In the genomic region with DNA sequence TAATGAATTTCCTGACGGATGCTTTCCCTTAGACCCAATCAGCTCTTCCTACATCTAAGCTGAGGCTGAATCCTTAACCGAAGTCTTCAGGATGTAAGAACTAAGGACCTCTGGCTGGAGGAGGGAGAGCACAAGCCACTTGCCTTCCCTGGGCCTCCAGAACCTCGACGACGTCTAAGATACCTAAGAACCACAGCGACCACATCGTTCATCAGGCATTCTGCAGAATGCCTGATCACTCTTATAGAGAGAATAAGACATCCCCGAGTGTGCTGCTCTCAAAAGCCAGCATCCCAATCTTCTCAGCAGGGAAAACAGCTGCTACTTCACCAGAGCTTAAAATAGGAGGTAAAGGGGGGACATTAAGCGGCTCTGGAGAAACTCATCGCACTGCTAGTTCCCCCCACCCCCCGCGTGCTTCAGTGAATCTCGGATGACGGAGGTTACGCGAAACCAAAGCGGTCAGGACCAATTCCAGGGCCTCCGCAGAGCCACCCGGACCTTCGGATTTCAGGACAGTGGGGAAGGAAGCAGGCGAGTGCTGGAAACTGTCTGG, we compare ENCODE assay signal across 8 mouse cellular contexts. TPM values are rescaled to one million over a fixed set of nuclear protein-coding genes. Genes with fewer than 3 reads are reported as not detected.
DNase-seq lines count a peak whose midpoint lies in the region; ATAC-seq and TF ChIP-seq lines count a peak whose summit lies in the region.

No protein-coding gene starts in this region.

- H3K4me1 ChIP-seq in heart, embryonic 12.5 days (replicated peaks), result peaks cover 11% of the 10 kb centered on the region
- peaks cover 14% of the 10 kb centered on the region for H3K4me1 ChIP-seq in limb, embryonic 14.5 days (ENCODE audit: control insufficient read depth, insufficient read depth, low read length)
- H3K4me1 ChIP-seq in neural tube, embryonic 13.5 days (replicated peaks), result peaks cover 45% of the 10 kb centered on the region

- H3K27ac ChIP-seq in heart, embryonic 12.5 days (ENCODE audit: poor library complexity, severe bottlenecking), result peak overlapping the region; percentile 98
- H3K27ac ChIP-seq in limb, embryonic 14.5 days (replicated peaks; ENCODE audit: low read depth, low read length), result peak overlapping the region; percentile 94
- peak overlapping the region; percentile 93 for H3K27ac ChIP-seq in neural tube, embryonic 13.5 days (replicated peaks)

- TF ChIP-seq POLR2A in limb, embryonic 14.5 days (IDR thresholded peaks at IDR 0.05; ENCODE audit: borderline replicate concordance, extremely low read depth, insufficient read depth, insufficient read length), result no peak

- H3K4me3 ChIP-seq in heart, embryonic 12.5 days, result peak overlapping the region; percentile 96
- peak overlapping the region; percentile 84 for H3K4me3 ChIP-seq in limb, embryonic 14.5 days (replicated peaks; ENCODE audit: low read length)
- H3K4me3 ChIP-seq in neural tube, embryonic 13.5 days, result peak overlapping the region; percentile 88

- no peaks in the 10 kb centered on the region for H3K27me3 ChIP-seq in heart, embryonic 12.5 days (replicated peaks)
- H3K27me3 ChIP-seq in limb, embryonic 14.5 days (ENCODE audit: control insufficient read depth, insufficient read depth, low read length), result no peaks in the 10 kb centered on the region
- no peaks in the 10 kb centered on the region for H3K27me3 ChIP-seq in neural tube, embryonic 13.5 days

- ATAC-seq in heart, embryonic 12.5 days (ENCODE audit: insufficient number of reproducible peaks, low FRiP score), result no peak
- ATAC-seq in erythroid progenitor cell, adult 5-6 weeks (replicated peaks; ENCODE audit: low FRiP score, poor library complexity, severe bottlenecking), result peak; percentile 10
- no peak for ATAC-seq in limb, embryonic 14.5 days (ENCODE audit: low FRiP score, low read depth)
- ATAC-seq in neural tube, embryonic 13.5 days (ENCODE audit: low read depth), result 0 out of 2 replicates have a peak, but pooled peaks have one; percentile 1

- DNase-seq in heart, adult 11 months, result no peak
- DNase-seq in thymus, postnatal 4 days, result peak; percentile 15
- no peak for DNase-seq in thymus, postnatal 0 days (ENCODE audit: low spot score)
- peak; percentile 21 for DNase-seq in limb, embryonic 14.5 days (ENCODE audit: low spot score)
- DNase-seq in spleen, adult 18-20 months, result no peak

- peak overlapping the region; percentile 92 for H3K9ac ChIP-seq in heart, embryonic 12.5 days
- peak overlapping the region; percentile 92 for H3K9ac ChIP-seq in limb, embryonic 14.5 days (ENCODE audit: low read depth, low read length, severe bottlenecking)
- H3K9ac ChIP-seq in neural tube, embryonic 13.5 days, result peak overlapping the region; percentile 96

- H3K4me2 ChIP-seq in heart, embryonic 12.5 days, result peak overlapping the region; percentile 93
- H3K4me2 ChIP-seq in limb, embryonic 14.5 days (replicated peaks; ENCODE audit: low read depth, low read length, severe bottlenecking), result peak overlapping the region; percentile 74
- peak overlapping the region; percentile 83 for H3K4me2 ChIP-seq in neural tube, embryonic 13.5 days

- H3K9me3 ChIP-seq in heart, embryonic 12.5 days (replicated peaks), result no peaks in the 10 kb centered on the region
- H3K9me3 ChIP-seq in limb, embryonic 14.5 days (ENCODE audit: control insufficient read depth, low read length), result no peaks in the 10 kb centered on the region
- no peaks in the 10 kb centered on the region for H3K9me3 ChIP-seq in neural tube, embryonic 13.5 days

- under 1% methylated on average over 21 of the region's 21 CpGs for WGBS in heart, embryonic 12.5 days
- WGBS in limb, embryonic 14.5 days, result under 1% methylated on average over 21 of the region's 21 CpGs
- under 1% methylated on average over 21 of the region's 21 CpGs for WGBS in neural tube, embryonic 13.5 days

- H3K36me3 ChIP-seq in heart, embryonic 12.5 days, result no peaks in the 10 kb centered on the region
- H3K36me3 ChIP-seq in limb, embryonic 14.5 days (ENCODE audit: control insufficient read depth, insufficient read depth, low read length), result 0 out of 2 replicates have a peak, but pooled peaks cover 4% of the 10 kb centered on the region
- H3K36me3 ChIP-seq in neural tube, embryonic 13.5 days, result 0 out of 2 replicates have a peak, but pooled peaks cover 5% of the 10 kb centered on the region

RNA-seq across cellular contexts. Expression of a gene that starts 0.6 kb away (rescaled TPM):
- polyA plus RNA-seq in heart, embryonic 12.5 days (2016; fragmentation: Nextera tagmentation; extraction: Ambion mirVana), result 100.0 and 113 TPM in 2 replicates
- 150 and 151 TPM in 2 replicates for polyA plus RNA-seq in thymus, postnatal 0 days (2015; fragmentation: Nextera tagmentation; extraction: Ambion mirVana)
- total RNA-seq in erythroid progenitor cell, adult 5-6 weeks (2015; ENCODE audit: low replicate concordance), result 5.0 and 55.9 TPM in 2 replicates
- 13.7 and 47.4 TPM in 2 replicates for total RNA-seq in erythroid progenitor cell, adult 5-6 weeks (2017; ENCODE audit: low replicate concordance)
- 55.3 and 86.2 TPM in 2 replicates for polyA plus RNA-seq in limb, embryonic 14.5 days (2012; rRNA removed)
- polyA plus RNA-seq in limb, embryonic 14.5 days (2014; fragmentation: Nextera tagmentation; extraction: Ambion mirVana), result 146 and 148 TPM in 2 replicates
- 128 and 141 TPM in 2 replicates for polyA plus RNA-seq in neural tube, embryonic 13.5 days (2015; fragmentation: Nextera tagmentation; extraction: Ambion mirVana)

RNA-seq across cellular contexts. Expression of a gene that starts 18.6 kb away (rescaled TPM):
- not detected in 2 replicates for polyA plus RNA-seq in heart, embryonic 12.5 days (2016; fragmentation: Nextera tagmentation; extraction: Ambion mirVana)
- 0.10 TPM in 1 of 2 replicates, not detected in the other for polyA plus RNA-seq in thymus, postnatal 0 days (2015; fragmentation: Nextera tagmentation; extraction: Ambion mirVana)
- total RNA-seq in erythroid progenitor cell, adult 5-6 weeks (2015; ENCODE audit: low replicate concordance), result not detected in 2 replicates
- total RNA-seq in erythroid progenitor cell, adult 5-6 weeks (2017; ENCODE audit: low replicate concordance), result not detected in 2 replicates
- not detected in 2 replicates for polyA plus RNA-seq in limb, embryonic 14.5 days (2012; rRNA removed)
- polyA plus RNA-seq in limb, embryonic 14.5 days (2014; fragmentation: Nextera tagmentation; extraction: Ambion mirVana), result not detected in 2 replicates
- polyA plus RNA-seq in neural tube, embryonic 13.5 days (2015; fragmentation: Nextera tagmentation; extraction: Ambion mirVana), result not detected in 2 replicates

RNA-seq across cellular contexts. Expression of a gene that starts 25.3 kb away (rescaled TPM):
- polyA plus RNA-seq in heart, embryonic 12.5 days (2016; fragmentation: Nextera tagmentation; extraction: Ambion mirVana), result 0.13 TPM in 1 of 2 replicates, not detected in the other
- 0.03 and 0.07 TPM in 2 replicates for polyA plus RNA-seq in thymus, postnatal 0 days (2015; fragmentation: Nextera tagmentation; extraction: Ambion mirVana)
- not detected in 2 replicates for total RNA-seq in erythroid progenitor cell, adult 5-6 weeks (2015; ENCODE audit: low replicate concordance)
- not detected in 2 replicates for total RNA-seq in erythroid progenitor cell, adult 5-6 weeks (2017; ENCODE audit: low replicate concordance)
- not detected in 2 replicates for polyA plus RNA-seq in limb, embryonic 14.5 days (2012; rRNA removed)
- polyA plus RNA-seq in limb, embryonic 14.5 days (2014; fragmentation: Nextera tagmentation; extraction: Ambion mirVana), result not detected in 2 replicates
- not detected in 2 replicates for polyA plus RNA-seq in neural tube, embryonic 13.5 days (2015; fragmentation: Nextera tagmentation; extraction: Ambion mirVana)

Comparison
In these comparisons a context has a peak if more than half of its experiments do, and no peak if none do; other contexts are left out.
1. DNase-seq: peak in thymus, postnatal 4 days (single experiment) and limb, embryonic 14.5 days (single experiment); none in heart, adult 11 months (single experiment), thymus, postnatal 0 days (single experiment) and spleen, adult 18-20 months (0 of 2).
2. ATAC-seq: peak in erythroid progenitor cell, adult 5-6 weeks (single experiment) and neural tube, embryonic 13.5 days (single experiment); none in heart, embryonic 12.5 days (single experiment) and limb, embryonic 14.5 days (single experiment).
3. Peak in every context shown above with its lines, with median percentiles within 50 percentile points of each other: H3K27ac ChIP-seq, H3K4me2 ChIP-seq, H3K4me3 ChIP-seq and H3K9ac ChIP-seq.